Mouse (Mus musculus): ENCODE data around the gene Tek. TPM values are rescaled to one million over a fixed set of nuclear protein-coding genes. Genes with fewer than 3 reads are reported as not detected.
"Not testable (repeated sequence)": the region's sequence is repeated elsewhere in the genome, so short reads cannot be mapped to it uniquely, and the experiment has no call there.

The Tek gene
- 39.3 and 40.2 TPM in 2 replicates for polyA plus RNA-seq (2015; fragmentation: Nextera tagmentation; extraction: Ambion mirVana)

GRCm38 (mm10) chr4:94738838-94739731, at the start of gene Tek:
Gene Tek, plus strand, starts transcription at chr4:94739289.
- no peaks in the 10 kb centered on the region for H3K27me3 ChIP-seq (ENCODE audit: control insufficient read depth, insufficient read depth, low read length)
- no peaks in the 10 kb centered on the region for H3K36me3 ChIP-seq (ENCODE audit: control insufficient read depth, insufficient read depth)
- peak within 1 kb of the TSS; percentile 59 for H3K9ac ChIP-seq (ENCODE audit: low read length)
- H3K4me2 ChIP-seq (ENCODE audit: low read depth, low read length): peak within 1 kb of the TSS; percentile 53
- 28% methylated on average over 16 of the region's 16 CpGs for WGBS
- H3K27ac ChIP-seq (ENCODE audit: low read length): peak within 1 kb of the TSS; percentile 87
- no peaks in the 10 kb centered on the region for H3K9me3 ChIP-seq (replicated peaks; ENCODE audit: control insufficient read depth, low read length)
- peak; percentile 65 for ATAC-seq (replicated peaks; ENCODE audit: extremely low read depth, insufficient read depth, low FRiP score)
- peak within 1 kb of the TSS; percentile 54 for H3K4me3 ChIP-seq (ENCODE audit: low read length)
- H3K4me1 ChIP-seq (ENCODE audit: control insufficient read depth, insufficient read depth, low read length): peaks cover 11% of the 10 kb centered on the region

- not testable (repeated sequence) for H3K4me2 ChIP-seq (ENCODE audit: low read depth, low read length); H3K9ac ChIP-seq (ENCODE audit: low read length); H3K27ac ChIP-seq (ENCODE audit: low read length); H3K4me1 ChIP-seq (ENCODE audit: control insufficient read depth, insufficient read depth, low read length); ATAC-seq (replicated peaks; ENCODE audit: extremely low read depth, insufficient read depth, low FRiP score); H3K9me3 ChIP-seq (replicated peaks; ENCODE audit: control insufficient read depth, low read length); H3K36me3 ChIP-seq (ENCODE audit: control insufficient read depth, insufficient read depth); H3K4me3 ChIP-seq (ENCODE audit: low read length); H3K27me3 ChIP-seq (ENCODE audit: control insufficient read depth, insufficient read depth, low read length)
- 71% methylated on average over 1 of the region's 2 CpGs for WGBS
These were observed 49.3 kb upstream of the Tek start for GRCm38 (mm10) chr4:94689804-94690203.

- Histone ChIP-seq H3K4me3 (ENCODE audit: low read length) (no peak overlapping the region), H3K9ac (ENCODE audit: low read length) (no peak overlapping the region), H3K4me1 (ENCODE audit: control insufficient read depth, insufficient read depth, low read length) (no peaks in the 10 kb centered on the region), H3K27me3 (ENCODE audit: control insufficient read depth, insufficient read depth, low read length) (no peaks in the 10 kb centered on the region), H3K36me3 (ENCODE audit: control insufficient read depth, insufficient read depth) (no peaks in the 10 kb centered on the region; the same call in 1 of the 2 replicates), H3K9me3 (replicated peaks; ENCODE audit: control insufficient read depth, low read length) (no peaks in the 10 kb centered on the region), H3K4me2 (ENCODE audit: low read depth, low read length) (no peak overlapping the region), H3K27ac (ENCODE audit: low read length) (no peak overlapping the region)
- WGBS: 52% methylated on average over 4 of the region's 4 CpGs
- no peak for ATAC-seq (replicated peaks; ENCODE audit: extremely low read depth, insufficient read depth, low FRiP score)
These were observed 48.0 kb upstream of the Tek start for GRCm38 (mm10) chr4:94691078-94691477.

- no peak overlapping the region for H3K27ac ChIP-seq (ENCODE audit: low read length)
- no peaks in the 10 kb centered on the region for H3K9me3 ChIP-seq (replicated peaks; ENCODE audit: control insufficient read depth, low read length)
- H3K9ac ChIP-seq (ENCODE audit: low read length): no peak overlapping the region
- no peak overlapping the region for H3K4me2 ChIP-seq (ENCODE audit: low read depth, low read length)
- no peaks in the 10 kb centered on the region for H3K27me3 ChIP-seq (ENCODE audit: control insufficient read depth, insufficient read depth, low read length)
- no peaks in the 10 kb centered on the region; the same call in 1 of the 2 replicates for H3K36me3 ChIP-seq (ENCODE audit: control insufficient read depth, insufficient read depth)
- 59% methylated on average over 2 of the region's 2 CpGs for WGBS
- no peak overlapping the region for H3K4me3 ChIP-seq (ENCODE audit: low read length)
- no peak for ATAC-seq (replicated peaks; ENCODE audit: extremely low read depth, insufficient read depth, low FRiP score)
- H3K4me1 ChIP-seq (ENCODE audit: control insufficient read depth, insufficient read depth, low read length): no peaks in the 10 kb centered on the region
These were observed 46.9 kb upstream of the Tek start for GRCm38 (mm10) chr4:94692175-94692574.

GRCm38 (mm10) chr4:94696368-94696767, 42.7 kb upstream of the Tek start:
- no peak overlapping the region for H3K9ac ChIP-seq (ENCODE audit: low read length)
- no peak overlapping the region for H3K4me2 ChIP-seq (ENCODE audit: low read depth, low read length)
- no peaks in the 10 kb centered on the region for H3K4me1 ChIP-seq (ENCODE audit: control insufficient read depth, insufficient read depth, low read length)
- no peak overlapping the region for H3K27ac ChIP-seq (ENCODE audit: low read length)
- no peak overlapping the region for H3K4me3 ChIP-seq (ENCODE audit: low read length)
- H3K9me3 ChIP-seq (replicated peaks; ENCODE audit: control insufficient read depth, low read length): no peaks in the 10 kb centered on the region
- WGBS: 50% methylated on average over 3 of the region's 3 CpGs
- H3K36me3 ChIP-seq (ENCODE audit: control insufficient read depth, insufficient read depth): no peaks in the 10 kb centered on the region
- no peaks in the 10 kb centered on the region for H3K27me3 ChIP-seq (ENCODE audit: control insufficient read depth, insufficient read depth, low read length)
- no peak for ATAC-seq (replicated peaks; ENCODE audit: extremely low read depth, insufficient read depth, low FRiP score)

DNA sequence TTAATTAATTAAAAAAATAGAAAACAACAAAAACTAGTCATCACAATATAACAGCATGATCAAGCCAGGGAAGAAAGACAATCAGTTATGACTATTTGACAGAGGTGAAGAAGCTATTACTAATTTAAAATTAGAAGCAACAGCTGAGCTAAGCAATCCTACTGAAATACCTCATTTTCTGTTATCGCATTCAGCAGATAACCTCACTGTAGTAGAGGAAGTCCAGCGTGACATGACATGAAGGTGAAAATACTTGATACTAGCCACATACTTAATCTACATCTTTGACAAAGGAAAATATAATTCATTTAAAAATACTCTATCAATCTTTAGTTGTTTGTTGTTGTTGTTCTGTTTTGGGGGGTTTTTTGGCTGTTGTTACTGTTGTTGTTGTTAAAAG, 28.1 kb upstream of the Tek start:
- Histone ChIP-seq H3K36me3 (ENCODE audit: control insufficient read depth, insufficient read depth) (no peaks in the 10 kb centered on the region), H3K27me3 (ENCODE audit: control insufficient read depth, insufficient read depth, low read length) (no peaks in the 10 kb centered on the region), H3K4me1 (ENCODE audit: control insufficient read depth, insufficient read depth, low read length) (peaks cover 6% of the 10 kb centered on the region; the same call in 1 of the 2 replicates), H3K9ac (ENCODE audit: low read length) (no peak overlapping the region), H3K4me2 (ENCODE audit: low read depth, low read length) (no peak overlapping the region), H3K27ac (ENCODE audit: low read length) (no peak overlapping the region), H3K4me3 (ENCODE audit: low read length) (no peak overlapping the region), H3K9me3 (replicated peaks; ENCODE audit: control insufficient read depth, low read length) (no peaks in the 10 kb centered on the region)
- 54% methylated on average over 2 of the region's 2 CpGs for WGBS
- no peak for ATAC-seq (replicated peaks; ENCODE audit: extremely low read depth, insufficient read depth, low FRiP score)

- Histone ChIP-seq H3K4me2 (ENCODE audit: low read depth, low read length) (no peak overlapping the region), H3K36me3 (ENCODE audit: control insufficient read depth, insufficient read depth) (no peaks in the 10 kb centered on the region), H3K27me3 (ENCODE audit: control insufficient read depth, insufficient read depth, low read length) (no peaks in the 10 kb centered on the region), H3K4me1 (ENCODE audit: control insufficient read depth, insufficient read depth, low read length) (peaks cover 6% of the 10 kb centered on the region; the same call in 1 of the 2 replicates), H3K9me3 (replicated peaks; ENCODE audit: control insufficient read depth, low read length) (no peaks in the 10 kb centered on the region), H3K9ac (ENCODE audit: low read length) (no peak overlapping the region), H3K4me3 (ENCODE audit: low read length) (no peak overlapping the region), H3K27ac (ENCODE audit: low read length) (no peak overlapping the region)
- 53% methylated on average over 4 of the region's 4 CpGs for WGBS
- no peak for ATAC-seq (replicated peaks; ENCODE audit: extremely low read depth, insufficient read depth, low FRiP score)
These were observed 27.7 kb upstream of the Tek start for GRCm38 (mm10) chr4:94711426-94711825.

- peaks cover 6% of the 10 kb centered on the region; the same call in 1 of the 2 replicates for H3K4me1 ChIP-seq (ENCODE audit: control insufficient read depth, insufficient read depth, low read length)
- no peaks in the 10 kb centered on the region for H3K27me3 ChIP-seq (ENCODE audit: control insufficient read depth, insufficient read depth, low read length)
- H3K4me2 ChIP-seq (ENCODE audit: low read depth, low read length): no peak overlapping the region
- H3K4me3 ChIP-seq (ENCODE audit: low read length): no peak overlapping the region
- H3K27ac ChIP-seq (ENCODE audit: low read length): no peak overlapping the region
- H3K36me3 ChIP-seq (ENCODE audit: control insufficient read depth, insufficient read depth): no peaks in the 10 kb centered on the region
- ATAC-seq (replicated peaks; ENCODE audit: extremely low read depth, insufficient read depth, low FRiP score): no peak
- H3K9me3 ChIP-seq (replicated peaks; ENCODE audit: control insufficient read depth, low read length): no peaks in the 10 kb centered on the region
- H3K9ac ChIP-seq (ENCODE audit: low read length): no peak overlapping the region
These were observed 25.3 kb upstream of the Tek start for GRCm38 (mm10) chr4:94713741-94714140.

GRCm38 (mm10) chr4:94715166-94715565, 23.9 kb upstream of the Tek start:
- Histone ChIP-seq H3K36me3 (ENCODE audit: control insufficient read depth, insufficient read depth) (no peaks in the 10 kb centered on the region), H3K27ac (ENCODE audit: low read length) (peak overlapping the region; percentile 53), H3K4me2 (ENCODE audit: low read depth, low read length) (no peak overlapping the region), H3K9me3 (replicated peaks; ENCODE audit: control insufficient read depth, low read length) (no peaks in the 10 kb centered on the region), H3K9ac (ENCODE audit: low read length) (no peak overlapping the region), H3K4me1 (ENCODE audit: control insufficient read depth, insufficient read depth, low read length) (peaks cover 6% of the 10 kb centered on the region; the same call in 1 of the 2 replicates), H3K4me3 (ENCODE audit: low read length) (no peak overlapping the region), H3K27me3 (ENCODE audit: control insufficient read depth, insufficient read depth, low read length) (no peaks in the 10 kb centered on the region)
- peak; percentile 75 for ATAC-seq (replicated peaks; ENCODE audit: extremely low read depth, insufficient read depth, low FRiP score)
- WGBS: 27% methylated on average over 6 of the region's 6 CpGs
